Mouse (Mus musculus) spleen, postnatal 36 days (tissue): ENCODE measurements around the gene Angptl1.

Experiments
- DNase-seq, 2 experiments: peaks; one replicate each; pipeline ENCODE4 v3.0.0; 2022; ENCODE audit warnings: low spot score in 2 of 2, mixed read lengths in 1 of 2

Angptl1 gene

GRCm38 (mm10) chr1:156838177-156838576 lies at the start of gene Angptl1:
Gene Angptl1 (plus strand): TSS chr1:156838562.
- no peak for DNase-seq

GRCm38 (mm10) chr1:156789844-156790490 lies 48.4 kb upstream of the Angptl1 start:
- DNase-seq = no peak

GRCm38 (mm10) chr1:156796251-156796650 lies 42.1 kb upstream of the Angptl1 start:
- no peak for DNase-seq

- DNase-seq = no peak
Observed at GRCm38 (mm10) chr1:156801276-156801675, 37.1 kb upstream of the Angptl1 start.

GRCm38 (mm10) chr1:156808332-156808731 lies 30.0 kb upstream of the Angptl1 start:
- no peak for DNase-seq

- no peak for DNase-seq
Observed at GRCm38 (mm10) chr1:156811928-156812327, 26.4 kb upstream of the Angptl1 start.

GRCm38 (mm10) chr1:156812716-156813115 lies 25.6 kb upstream of the Angptl1 start:
- DNase-seq = no peak

GRCm38 (mm10) chr1:156813485-156813884 lies 24.9 kb upstream of the Angptl1 start:
- no peak for DNase-seq

GRCm38 (mm10) chr1:156819236-156819635 lies 19.1 kb upstream of the Angptl1 start:
- no peak for DNase-seq

- DNase-seq = no peak
Observed at GRCm38 (mm10) chr1:156838695-156839094, 333 bp downstream of the Angptl1 start.

- DNase-seq = no peak
Observed at GRCm38 (mm10) chr1:156841625-156842339, 3.4 kb downstream of the Angptl1 start.

GRCm38 (mm10) chr1:156847098-156847497 lies 8.7 kb downstream of the Angptl1 start:
- no peak for DNase-seq

GRCm38 (mm10) chr1:156852409-156852808 lies 14.0 kb downstream of the Angptl1 start:
- DNase-seq = no peak

GRCm38 (mm10) chr1:156852872-156853271 lies 14.5 kb downstream of the Angptl1 start:
- DNase-seq = no peak

- no peak for DNase-seq
Observed at GRCm38 (mm10) chr1:156854558-156854957, 16.2 kb downstream of the Angptl1 start.

GRCm38 (mm10) chr1:156856666-156857065 lies 18.3 kb downstream of the Angptl1 start:
- no peak for DNase-seq

- no peak for DNase-seq
Observed at GRCm38 (mm10) chr1:156859156-156859555, 20.8 kb downstream of the Angptl1 start.

- DNase-seq = no peak
Observed at GRCm38 (mm10) chr1:156859711-156860250, 21.4 kb downstream of the Angptl1 start.

- DNase-seq = no peak
Observed at GRCm38 (mm10) chr1:156860266-156860665, 21.9 kb downstream of the Angptl1 start.

- DNase-seq = no peak
Observed at GRCm38 (mm10) chr1:156861475-156862043, 23.2 kb downstream of the Angptl1 start.

- no peak for DNase-seq
Observed at GRCm38 (mm10) chr1:156863726-156864125, 25.4 kb downstream of the Angptl1 start.

- DNase-seq = no peak
Observed at GRCm38 (mm10) chr1:156864240-156864639, 25.9 kb downstream of the Angptl1 start.

GRCm38 (mm10) chr1:156870028-156870427 lies 31.7 kb downstream of the Angptl1 start:
- DNase-seq = no peak
